Comparison of ENCODE assay signal across 19 mouse cellular contexts in genomic region chr9:35434340-35434739, GRCm38 (mm10). TPM values are rescaled to one million over a fixed set of nuclear protein-coding genes. Genes with fewer than 3 reads are reported as not detected.
DNase-seq lines count a peak whose midpoint lies in the region; ATAC-seq lines count a peak whose summit lies in the region.
"Had no signal": no experiment of that assay in that cellular context is flagged by ENCODE, and none has a peak within 500 bp of the region (broad histone marks: within the 10 kb centered on the region; RNA-seq: fewer than 3 reads in every experiment).

No protein-coding gene starts in this region.

- no peaks in the 10 kb centered on the region for H3K36me3 ChIP-seq in forebrain, embryonic 14.5 days (ENCODE audit: control insufficient read depth, insufficient read depth, low read length)
- H3K36me3 ChIP-seq in forebrain, embryonic 16.5 days (ENCODE audit: control insufficient read depth, insufficient read depth) = no peaks in the 10 kb centered on the region
- H3K36me3 ChIP-seq in hindbrain, embryonic 13.5 days = no peaks in the 10 kb centered on the region
- no peaks in the 10 kb centered on the region for H3K36me3 ChIP-seq in hindbrain, embryonic 11.5 days (ENCODE audit: control insufficient read depth, insufficient read depth, low read length)
- H3K36me3 ChIP-seq in forebrain, embryonic 15.5 days = no peaks in the 10 kb centered on the region
- H3K36me3 ChIP-seq: G1E; hindbrain, embryonic 12.5 days had no signal

- ATAC-seq in forebrain, embryonic 14.5 days = no peak
- ATAC-seq in forebrain, embryonic 16.5 days = no peak
- no peak for ATAC-seq in hindbrain, embryonic 13.5 days (ENCODE audit: low FRiP score)
- ATAC-seq in hindbrain, embryonic 11.5 days (ENCODE audit: low FRiP score) = no peak
- no peak for ATAC-seq in forebrain, embryonic 15.5 days (replicated peaks)
- ATAC-seq: CD4-positive, CD25-positive, alpha-beta regulatory T cell, adult 4 months; hindbrain, postnatal 0 days had no signal

- H3K9ac ChIP-seq in forebrain, embryonic 14.5 days (ENCODE audit: low read length) = peak overlapping the region; percentile 25; the same call in 1 of the 2 replicates
- H3K9ac ChIP-seq in forebrain, embryonic 16.5 days (replicated peaks; ENCODE audit: low read depth, low read length) = no peak overlapping the region
- H3K9ac ChIP-seq in hindbrain, embryonic 13.5 days = no peak overlapping the region
- no peak overlapping the region for H3K9ac ChIP-seq in hindbrain, embryonic 11.5 days (ENCODE audit: low read depth, low read length)
- H3K9ac ChIP-seq in forebrain, embryonic 15.5 days (replicated peaks) = no peak overlapping the region
- H3K9ac ChIP-seq: hindbrain, embryonic 12.5 days had no signal

- DNase-seq in embryo, embryonic 10 days (ENCODE audit: low spot score) = peak; percentile 22
- no peak for DNase-seq in embryo, embryonic 11 days
- no peak for DNase-seq in forebrain, embryonic 14.5 days (ENCODE audit: low spot score)
- no peak for DNase-seq in hindbrain, embryonic 11.5 days (ENCODE audit: low spot score)
- DNase-seq: adrenal gland, adult 8-10 months; adrenal gland, postnatal 36 days; B cell, adult 2 months; cerebellum, adult 2 months; cerebellum, postnatal 10 days; gastrocnemius, postnatal 14 days; heart, postnatal 14 days; kidney, adult 18-20 months had no signal

- peak overlapping the region; percentile 15 for H3K4me2 ChIP-seq in forebrain, embryonic 14.5 days (ENCODE audit: low read length)
- H3K4me2 ChIP-seq in forebrain, embryonic 16.5 days (ENCODE audit: low read length) = no peak overlapping the region
- no peak overlapping the region for H3K4me2 ChIP-seq in hindbrain, embryonic 13.5 days
- no peak overlapping the region; the same call in 1 of the 2 replicates for H3K4me2 ChIP-seq in hindbrain, embryonic 11.5 days (replicated peaks; ENCODE audit: low read depth, low read length)
- H3K4me2 ChIP-seq in forebrain, embryonic 15.5 days (replicated peaks) = peak overlapping the region; percentile 1; the same call in 1 of the 2 replicates
- H3K4me2 ChIP-seq: hindbrain, embryonic 12.5 days had no signal

- peak overlapping the region; percentile 33; the same call in 1 of the 2 replicates for H3K27ac ChIP-seq in forebrain, embryonic 14.5 days (ENCODE audit: low read depth, low read length)
- H3K27ac ChIP-seq in forebrain, embryonic 16.5 days (ENCODE audit: low read length) = no peak overlapping the region
- H3K27ac ChIP-seq in hindbrain, embryonic 13.5 days = peak overlapping the region; percentile 60; the same call in 1 of the 2 replicates
- no peak overlapping the region for H3K27ac ChIP-seq in hindbrain, embryonic 11.5 days (ENCODE audit: low read depth, low read length)
- peak overlapping the region; percentile 16; the same call in 1 of the 2 replicates for H3K27ac ChIP-seq in forebrain, embryonic 15.5 days (replicated peaks)
- H3K27ac ChIP-seq: hindbrain, embryonic 12.5 days; hindbrain, postnatal 0 days had no signal

- 16% methylated on average over 3 of the region's 3 CpGs for WGBS in forebrain, embryonic 14.5 days
- 21% methylated on average over 3 of the region's 3 CpGs for WGBS in forebrain, embryonic 16.5 days
- WGBS in hindbrain, embryonic 13.5 days = 17% methylated on average over 3 of the region's 3 CpGs
- 20% methylated on average over 3 of the region's 3 CpGs for WGBS in hindbrain, embryonic 11.5 days
- whole genome bisulfite sequencing in forebrain, embryonic 15.5 days = 19% methylated on average over 3 of the region's 3 CpGs

- H3K27me3 ChIP-seq in forebrain, embryonic 14.5 days (replicated peaks; ENCODE audit: control insufficient read depth, insufficient read depth, low read length) = no peaks in the 10 kb centered on the region
- H3K27me3 ChIP-seq in forebrain, embryonic 16.5 days (replicated peaks; ENCODE audit: control insufficient read depth, insufficient read depth, low read length) = no peaks in the 10 kb centered on the region
- no peaks in the 10 kb centered on the region for H3K27me3 ChIP-seq in hindbrain, embryonic 13.5 days
- no peaks in the 10 kb centered on the region for H3K27me3 ChIP-seq in hindbrain, embryonic 11.5 days (ENCODE audit: control insufficient read depth, insufficient read depth, low read length)
- no peaks in the 10 kb centered on the region for H3K27me3 ChIP-seq in forebrain, embryonic 15.5 days
- H3K27me3 ChIP-seq: hindbrain, embryonic 12.5 days had no signal

- H3K9me3 ChIP-seq in forebrain, embryonic 14.5 days (replicated peaks; ENCODE audit: control insufficient read depth, low read length) = no peaks in the 10 kb centered on the region
- no peaks in the 10 kb centered on the region for H3K9me3 ChIP-seq in forebrain, embryonic 16.5 days (ENCODE audit: control insufficient read depth, low read length)
- H3K9me3 ChIP-seq in hindbrain, embryonic 13.5 days = no peaks in the 10 kb centered on the region
- H3K9me3 ChIP-seq in hindbrain, embryonic 11.5 days (ENCODE audit: control insufficient read depth, low read length) = no peaks in the 10 kb centered on the region
- no peaks in the 10 kb centered on the region for H3K9me3 ChIP-seq in forebrain, embryonic 15.5 days
- H3K9me3 ChIP-seq: G1E; hindbrain, embryonic 12.5 days had no signal

- peaks cover 48% of the 10 kb centered on the region for H3K4me1 ChIP-seq in forebrain, embryonic 14.5 days (ENCODE audit: control insufficient read depth, insufficient read depth, low read length)
- H3K4me1 ChIP-seq in forebrain, embryonic 16.5 days (replicated peaks; ENCODE audit: control insufficient read depth, insufficient read depth, low read length) = peaks cover 48% of the 10 kb centered on the region
- peaks cover 53% of the 10 kb centered on the region for H3K4me1 ChIP-seq in hindbrain, embryonic 13.5 days (replicated peaks)
- H3K4me1 ChIP-seq in hindbrain, embryonic 11.5 days (replicated peaks; ENCODE audit: control insufficient read depth, insufficient read depth, low read length) = peaks cover 12% of the 10 kb centered on the region
- peaks cover 64% of the 10 kb centered on the region for H3K4me1 ChIP-seq in forebrain, embryonic 15.5 days

- H3K4me3 ChIP-seq in forebrain, embryonic 14.5 days (ENCODE audit: low read depth, low read length) = no peak overlapping the region
- H3K4me3 ChIP-seq in forebrain, embryonic 16.5 days (replicated peaks; ENCODE audit: low read length) = no peak overlapping the region
- H3K4me3 ChIP-seq in hindbrain, embryonic 13.5 days = no peak overlapping the region
- H3K4me3 ChIP-seq in hindbrain, embryonic 11.5 days (ENCODE audit: low read depth, low read length) = no peak overlapping the region
- H3K4me3 ChIP-seq in forebrain, embryonic 15.5 days = no peak overlapping the region
- H3K4me3 ChIP-seq: hindbrain, embryonic 12.5 days had no signal

RNA-seq across cellular contexts. Expression of gene Cdon, which starts 13.4 kb away (rescaled TPM):
- 10.5 and 11.0 TPM in 2 replicates for polyA plus RNA-seq in forebrain, embryonic 14.5 days (2014; fragmentation: Nextera tagmentation; extraction: Ambion mirVana)
- polyA plus RNA-seq in forebrain, embryonic 16.5 days (2015; fragmentation: Nextera tagmentation; extraction: Ambion mirVana) = 11.9 and 12.3 TPM in 2 replicates
- polyA plus RNA-seq in hindbrain, embryonic 13.5 days (2015; fragmentation: Nextera tagmentation; extraction: Ambion mirVana) = 5.0 and 7.9 TPM in 2 replicates
- 13.4 and 21.9 TPM in 2 replicates for polyA plus RNA-seq in hindbrain, embryonic 11.5 days (2014; fragmentation: Nextera tagmentation; extraction: Ambion mirVana)
- polyA plus RNA-seq in forebrain, embryonic 15.5 days (2015; fragmentation: Nextera tagmentation; extraction: Ambion mirVana) = 15.0 and 18.2 TPM in 2 replicates

Comparison
In these comparisons a context has a peak if more than half of its experiments do, and no peak if none do; other contexts are left out.
1. H3K27ac ChIP-seq: peak in forebrain, embryonic 14.5 days (single experiment), hindbrain, embryonic 13.5 days (single experiment) and forebrain, embryonic 15.5 days (single experiment); none in forebrain, embryonic 16.5 days (single experiment) and hindbrain, embryonic 11.5 days (single experiment).
2. H3K4me2 ChIP-seq: peak in forebrain, embryonic 14.5 days (single experiment) and forebrain, embryonic 15.5 days (single experiment); none in forebrain, embryonic 16.5 days (single experiment), hindbrain, embryonic 13.5 days (single experiment) and hindbrain, embryonic 11.5 days (single experiment).